Mouse (Mus musculus) liver, postnatal 0 days (tissue): ENCODE measurements around the gene Aacs. TPM values are rescaled to one million over a fixed set of nuclear protein-coding genes. Genes with fewer than 3 reads are reported as not detected.

Experiments used
- ATAC-seq: fragments of 200-750 bp; cut with Nextera tagmentation; 2 replicates; pipeline ENCODE4 v1.8.0; 2017; ENCODE audit warnings: mild to moderate bottlenecking, moderate library complexity
- DNase-seq: peaks from one replicate; pipeline ENCODE4 v3.0.0-alpha.2; 2016
- H3K27ac ChIP-seq: fragments of 300-500 bp; sonication (generic); 2 replicates; pipeline ENCODE4 v1.5.1; 2014; ENCODE audit warnings: antibody characterized with exemption, moderate library complexity, mild to moderate bottlenecking, low read depth
- H3K27me3 ChIP-seq: fragments of 300-500 bp; sonication (generic); 2 replicates; pipeline ENCODE4 v1.6.1; 2014; ENCODE audit warnings: low read length, control low read depth, mixed read lengths; ENCODE audit not compliant: insufficient read depth
- H3K36me3 ChIP-seq: fragments of 300-500 bp; sonication (generic); replicated peaks from 2 replicates; pipeline ENCODE4 v1.6.1; 2014; ENCODE audit warnings: mild to moderate bottlenecking, control low read depth, low read length, moderate library complexity, mixed read lengths; ENCODE audit not compliant: insufficient read depth
- H3K4me1 ChIP-seq: fragments of 300-500 bp; sonication (generic); 2 replicates; pipeline ENCODE4 v1.6.1; 2014; ENCODE audit warnings: antibody characterized with exemption, mild to moderate bottlenecking, control low read depth; ENCODE audit not compliant: insufficient read depth
- H3K4me2 ChIP-seq: fragments of 300-500 bp; sonication (generic); 2 replicates; pipeline ENCODE4 v1.6.1; 2014; ENCODE audit warnings: low read depth, mild to moderate bottlenecking, low read length, moderate library complexity, mixed read lengths
- H3K4me3 ChIP-seq: fragments of 300-500 bp; sonication (generic); 2 replicates; pipeline ENCODE4 v1.5.1; 2014; ENCODE audit warnings: low read depth, low read length
- H3K9ac ChIP-seq: fragments of 300-500 bp; sonication (generic); replicated peaks from 2 replicates; pipeline ENCODE4 v1.6.1; 2014; ENCODE audit warnings: mild to moderate bottlenecking, moderate library complexity
- H3K9me3 ChIP-seq: fragments of 300-500 bp; sonication (generic); 2 replicates; pipeline ENCODE4 v1.6.1; 2016; ENCODE audit warnings: mild to moderate bottlenecking, control low read depth, low read length, mixed read lengths
- CTCF ChIP-seq: sonication (generic); IDR thresholded peaks from 2 replicates; pipeline ENCODE4 v1.5.1; 2016; ENCODE audit warnings: antibody characterized with exemption, low read depth
- EP300 ChIP-seq: IDR thresholded peaks from 2 replicates; pipeline ENCODE4 v1.6.1; 2016; ENCODE audit warnings: antibody characterized with exemption, low read depth, mild to moderate bottlenecking
- WGBS: fragments of 180-500 bp; shearing (Covaris S2); extraction: QIAGEN DNeasy Blood & Tissue Kit; methylation state at CpG from one replicate; pipeline ENCODE4 v1.1.7; 2014; ENCODE audit not compliant: insufficient replicate concordance; 5-methylcytosine and 5-hydroxymethylcytosine counted together
- polyA plus RNA-seq: library from polyadenylated mRNA; unstranded; fragments of >200 nt; fragmentation: Nextera tagmentation; extraction: Ambion mirVana; gene quantifications from 2 replicates; pipeline ENCODE4 v1.2.1, GENCODE M21; 2015

Gene Aacs
- polyA plus RNA-seq, 1 experiment from 2014 or later, result 4.6 TPM

DNA sequence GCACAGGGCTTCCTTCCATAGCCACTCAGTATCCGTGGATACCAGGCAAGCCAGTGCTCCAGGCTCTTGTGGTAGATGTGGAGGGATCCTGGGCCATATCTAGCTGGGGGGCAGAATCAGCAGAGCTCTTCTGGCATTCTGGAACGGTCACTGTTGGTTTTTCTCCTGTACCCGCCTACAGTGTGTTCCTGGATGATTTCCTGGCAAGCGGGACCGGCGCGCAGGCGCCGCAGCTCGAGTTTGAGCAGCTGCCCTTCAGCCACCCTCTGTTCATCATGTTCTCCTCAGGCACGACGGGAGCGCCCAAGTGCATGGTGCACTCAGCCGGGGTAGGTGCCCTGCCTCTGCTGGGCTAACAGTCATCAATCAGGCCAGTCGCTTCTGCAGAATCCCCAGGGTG lies 30.4 kb downstream of the Aacs start:
- Histone ChIP-seq H3K9ac (no peak overlapping the region), H3K4me1 (no peaks in the 10 kb centered on the region), H3K27me3 (no peaks in the 10 kb centered on the region), H3K9me3 (no peaks in the 10 kb centered on the region), H3K4me3 (no peak overlapping the region), H3K4me2 (no peak overlapping the region), H3K36me3 (peaks cover 32% of the 10 kb centered on the region), H3K27ac (no peak overlapping the region)
- 88% methylated on average over 15 of the region's 15 CpGs for WGBS
- no peak for ATAC-seq
- TF ChIP-seq CTCF, result no peak
- no peak for TF ChIP-seq EP300
- no peak for DNase-seq

DNA sequence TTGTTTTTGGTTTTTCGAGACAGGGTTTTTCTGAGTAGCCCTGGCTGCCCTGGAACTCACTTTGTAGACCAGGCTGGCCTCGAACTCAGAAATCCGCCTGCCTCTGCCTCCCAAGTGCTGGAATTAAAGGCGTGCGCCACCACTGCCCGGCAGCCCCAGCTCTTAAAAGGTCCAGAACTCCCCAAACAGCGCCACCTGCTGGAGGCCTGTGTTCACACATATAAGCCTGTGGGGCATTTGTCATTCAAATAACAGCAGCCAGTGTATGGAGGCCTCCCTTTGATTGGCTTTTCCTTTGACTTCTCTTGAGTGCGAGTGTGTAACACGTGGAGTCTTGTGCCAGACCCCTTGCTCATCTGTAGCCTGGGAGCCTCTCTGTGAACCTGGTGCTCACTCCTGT lies 32.0 kb downstream of the Aacs start:
- no peak for DNase-seq
- Histone ChIP-seq H3K27ac (no peak overlapping the region), H3K4me2 (no peak overlapping the region), H3K36me3 (peaks cover 41% of the 10 kb centered on the region), H3K4me1 (no peaks in the 10 kb centered on the region), H3K4me3 (no peak overlapping the region), H3K9me3 (no peaks in the 10 kb centered on the region), H3K27me3 (no peaks in the 10 kb centered on the region), H3K9ac (no peak overlapping the region)
- TF ChIP-seq EP300 (no peak), CTCF (peak; percentile 46)
- WGBS, result 92% methylated on average over 9 of the region's 9 CpGs
- no peak for ATAC-seq

DNA sequence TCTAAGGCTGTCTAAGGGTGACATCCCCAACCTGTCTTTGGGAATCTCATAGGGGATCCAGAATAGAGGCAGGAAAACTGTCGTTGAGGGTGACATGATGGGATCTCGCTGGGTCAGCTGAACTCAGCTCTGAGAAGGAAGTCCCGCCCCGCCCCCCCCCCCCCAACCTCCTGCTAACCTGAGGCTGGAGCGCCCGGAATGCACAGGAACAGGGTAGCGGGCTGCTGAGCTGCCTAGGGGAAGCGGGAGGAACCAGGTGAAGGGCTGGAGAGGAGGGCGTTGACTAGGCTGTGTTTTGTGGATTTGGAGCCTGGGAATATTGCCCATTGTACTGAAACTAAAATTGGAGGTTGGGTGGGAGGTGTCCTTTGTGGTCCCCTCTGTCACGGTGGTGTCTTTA lies 32.4 kb downstream of the Aacs start:
- no peaks in the 10 kb centered on the region for H3K9me3 ChIP-seq
- no peak overlapping the region for H3K4me2 ChIP-seq
- H3K27me3 ChIP-seq, result no peaks in the 10 kb centered on the region
- H3K4me3 ChIP-seq, result no peak overlapping the region
- no peak overlapping the region for H3K9ac ChIP-seq
- ATAC-seq (no peak), DNase-seq (no peak)
- WGBS, result 92% methylated on average over 10 of the region's 10 CpGs
- H3K4me1 ChIP-seq, result no peaks in the 10 kb centered on the region
- H3K36me3 ChIP-seq, result peaks cover 41% of the 10 kb centered on the region
- TF ChIP-seq EP300, result no peak
- no peak for TF ChIP-seq CTCF
- H3K27ac ChIP-seq, result no peak overlapping the region

DNA sequence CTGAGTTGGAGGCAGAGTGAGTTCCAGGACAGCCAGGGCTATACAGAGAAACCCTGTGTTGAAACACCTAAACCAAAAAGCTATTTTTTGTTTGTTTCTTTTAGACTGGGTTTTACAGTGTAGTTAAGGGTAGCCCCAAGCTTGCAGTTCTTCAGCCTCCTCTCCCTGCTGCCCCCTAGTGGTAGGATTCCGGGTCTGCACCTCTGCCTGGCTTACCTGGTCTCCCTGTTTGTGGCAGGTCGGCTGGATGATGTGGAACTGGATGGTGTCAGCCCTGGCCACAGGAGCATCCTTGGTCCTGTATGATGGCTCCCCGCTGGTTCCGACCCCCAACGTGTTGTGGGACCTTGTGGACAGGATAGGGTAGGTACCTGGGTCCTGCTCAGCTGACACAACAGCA lies 33.9 kb downstream of the Aacs start:
- Histone ChIP-seq H3K27ac (no peak overlapping the region), H3K9ac (no peak overlapping the region), H3K4me2 (no peak overlapping the region), H3K9me3 (no peaks in the 10 kb centered on the region), H3K4me1 (no peaks in the 10 kb centered on the region), H3K4me3 (no peak overlapping the region), H3K27me3 (no peaks in the 10 kb centered on the region), H3K36me3 (peaks cover 49% of the 10 kb centered on the region)
- 51% methylated on average over 5 of the region's 5 CpGs for WGBS
- no peak for TF ChIP-seq EP300
- peak; percentile 94 for TF ChIP-seq CTCF
- DNase-seq (peak; percentile 80), ATAC-seq (no peak)

DNA sequence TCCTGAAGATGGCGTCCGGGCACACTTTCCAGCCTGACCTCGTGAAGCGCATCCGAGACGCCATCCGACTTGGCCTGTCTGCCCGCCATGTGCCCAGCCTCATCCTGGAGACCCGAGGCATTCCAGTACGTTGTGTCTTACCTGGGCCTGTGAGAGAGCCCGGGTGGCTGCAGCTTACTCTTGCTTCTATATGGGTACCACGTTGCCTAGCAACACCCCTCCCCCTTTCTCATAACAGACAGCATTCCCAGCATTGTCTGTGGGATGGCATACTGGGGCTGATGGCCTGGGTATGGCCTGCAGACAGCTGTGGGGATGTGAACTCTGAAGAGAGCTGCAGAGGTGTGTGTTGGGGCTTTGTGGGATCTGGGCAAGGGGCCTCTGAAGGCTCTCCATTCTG lies 39.4 kb downstream of the Aacs start:
- Histone ChIP-seq H3K27ac (no peak overlapping the region), H3K4me2 (no peak overlapping the region), H3K9me3 (no peaks in the 10 kb centered on the region), H3K36me3 (peaks cover 51% of the 10 kb centered on the region), H3K9ac (no peak overlapping the region), H3K4me3 (no peak overlapping the region), H3K27me3 (no peaks in the 10 kb centered on the region), H3K4me1 (no peaks in the 10 kb centered on the region)
- ATAC-seq (no peak), DNase-seq (no peak)
- 92% methylated on average over 12 of the region's 12 CpGs for WGBS
- TF ChIP-seq CTCF (no peak), EP300 (no peak)

DNA sequence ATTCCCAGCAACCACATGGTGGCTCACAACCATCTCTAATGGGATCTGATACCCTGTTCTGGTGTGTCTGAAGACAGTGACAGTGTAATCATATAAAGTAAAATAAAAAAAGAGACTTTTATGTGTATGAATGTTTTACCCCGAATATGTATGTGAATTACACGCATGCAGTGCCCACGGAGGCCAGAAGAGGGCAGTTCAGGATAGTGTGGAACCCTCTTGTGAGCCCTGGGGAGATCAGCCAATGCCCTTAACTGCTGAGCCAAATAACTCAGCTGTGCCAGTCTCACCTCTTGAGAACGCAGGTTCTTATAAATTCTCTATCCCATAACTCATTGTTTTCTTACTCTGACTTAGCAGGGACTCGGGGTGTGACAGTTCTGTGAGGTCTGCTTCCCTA lies 43.0 kb downstream of the Aacs start:
- Histone ChIP-seq H3K4me3 (no peak overlapping the region), H3K27ac (no peak overlapping the region), H3K9ac (no peak overlapping the region), H3K4me1 (peaks cover 9% of the 10 kb centered on the region), H3K9me3 (no peaks in the 10 kb centered on the region), H3K4me2 (no peak overlapping the region), H3K36me3 (peaks cover 26% of the 10 kb centered on the region), H3K27me3 (no peaks in the 10 kb centered on the region)
- ATAC-seq (no peak), DNase-seq (no peak)
- no peak for TF ChIP-seq EP300
- TF ChIP-seq CTCF, result peak; percentile 60
- 75% methylated on average over 5 of the region's 5 CpGs for WGBS

DNA sequence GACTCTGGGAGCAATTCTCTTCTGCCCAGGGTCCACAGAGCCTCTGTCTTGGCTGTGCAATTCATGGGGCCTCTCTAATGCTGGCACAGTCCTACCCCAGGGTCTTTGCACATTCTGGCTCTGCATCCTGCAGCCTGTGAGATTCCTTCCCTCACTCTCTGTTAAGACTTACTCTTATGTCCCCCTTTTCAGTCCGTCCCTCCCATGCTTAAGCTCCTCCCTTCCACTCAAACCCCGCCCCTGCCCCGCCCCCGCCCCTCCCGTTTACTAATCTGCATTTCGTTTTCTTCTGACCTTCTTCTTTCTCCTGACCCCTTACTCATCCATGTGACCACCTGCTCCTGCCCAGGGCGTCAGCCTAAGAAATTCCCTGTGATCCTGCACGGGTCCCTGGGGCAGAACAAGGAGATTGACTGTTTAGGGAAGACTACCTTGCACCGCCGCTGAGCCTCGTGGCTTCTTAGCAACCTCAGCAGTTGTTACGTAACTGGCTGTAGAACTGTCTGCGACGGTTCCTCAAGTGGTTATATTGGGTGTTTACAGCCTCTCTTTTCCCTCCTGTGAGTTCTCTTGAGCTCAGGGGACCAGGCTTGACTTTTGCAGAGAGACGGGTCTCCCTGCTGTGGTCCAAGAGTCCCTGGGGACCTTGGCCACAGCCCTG lies 45.4 kb downstream of the Aacs start:
- ATAC-seq, result peak; percentile 31; the same call in 1 of the 2 replicates
- H3K27me3 ChIP-seq, result no peaks in the 10 kb centered on the region
- no peak for TF ChIP-seq EP300
- 0 out of 2 replicates have a peak, but pooled peaks have one; percentile 3 for TF ChIP-seq CTCF
- no peak overlapping the region for H3K27ac ChIP-seq
- H3K4me1 ChIP-seq, result peaks cover 9% of the 10 kb centered on the region
- H3K4me3 ChIP-seq, result peak overlapping the region; percentile 22; the same call in 1 of the 2 replicates
- H3K4me2 ChIP-seq, result peak overlapping the region; percentile 61
- no peaks in the 10 kb centered on the region for H3K9me3 ChIP-seq
- no peak overlapping the region for H3K9ac ChIP-seq
- H3K36me3 ChIP-seq, result 0 out of 2 replicates have a peak, but pooled peaks cover 11% of the 10 kb centered on the region
- WGBS, result 11% methylated on average over 15 of the region's 15 CpGs
- DNase-seq, result peak; percentile 55
